Mouse (Mus musculus) bone marrow, adult 2 months (tissue): ENCODE data around the gene Abhd5.

Source experiments
- CTCF ChIP-seq: fragments of 200-500 bp; IDR thresholded peaks from 2 replicates; pipeline ENCODE4 v1.5.1; 2011; ENCODE audit warnings: low read length, control low read depth; ENCODE audit not compliant: control insufficient read depth, insufficient read depth
- POLR2A ChIP-seq: fragments of 200-500 bp; IDR thresholded peaks from 2 replicates; pipeline ENCODE4 v1.6.1; 2011; ENCODE audit warnings: low read depth, mild to moderate bottlenecking, control low read depth, low read length, borderline replicate concordance; ENCODE audit not compliant: control insufficient read depth

GRCm38 (mm10) chr9:122397156-122397555, 45.7 kb downstream of the Abhd5 start:
- TF ChIP-seq CTCF (no peak), POLR2A (no peak)
